Mouse (Mus musculus): ENCODE measurements at regions not wholly inside any gene's neighbourhood (a gene's known extent, or its start where the extent isn't known, plus 50 kb on each side); places are given as distances from the start of the nearest gene placed in this dataset.

- Histone ChIP-seq H3K9ac (ENCODE audit: low read depth, low read length) (no peak overlapping the region), H3K27ac (replicated peaks; ENCODE audit: insufficient read depth, low read depth, low read length) (no peak overlapping the region), H3K27me3 (ENCODE audit: control insufficient read depth, insufficient read depth, low read length) (no peaks in the 10 kb centered on the region), H3K79me2 (ENCODE audit: control insufficient read depth, insufficient read depth, low read length) (no peaks in the 10 kb centered on the region), H3K4me1 (ENCODE audit: control insufficient read depth, insufficient read depth, low read length) (peaks cover 2% of the 10 kb centered on the region; the same call in 1 of the 2 replicates), H3K36me3 (ENCODE audit: control insufficient read depth, insufficient read depth, low read length) (no peaks in the 10 kb centered on the region), H3K4me3 (ENCODE audit: insufficient read depth, low read depth, low read length) (no peak overlapping the region)
- TF ChIP-seq CTCF (IDR thresholded peaks at IDR 0.05; ENCODE audit: low read depth, low read length): no peak
- TF ChIP-seq POLR2A (IDR thresholded peaks at IDR 0.05; ENCODE audit: extremely low read depth, insufficient read depth, low read length): no peak
- 90% methylated on average over 4 of the region's 4 CpGs for WGBS
- DNase-seq (ENCODE audit: extremely low read depth, low read depth, low spot score): no peak
These were observed 108.9 kb upstream of the Bmp2 start for GRCm38 (mm10) chr2:133443024-133443423.

GRCm38 (mm10) chr2:133443490-133443889 is 108.5 kb upstream of the Bmp2 start:
- WGBS: 73% methylated on average over 2 of the region's 2 CpGs
- DNase-seq (ENCODE audit: extremely low read depth, low read depth, low spot score): peak; percentile 25
- peaks cover 2% of the 10 kb centered on the region; the same call in 1 of the 2 replicates for H3K4me1 ChIP-seq (ENCODE audit: control insufficient read depth, insufficient read depth, low read length)
- H3K36me3 ChIP-seq (ENCODE audit: control insufficient read depth, insufficient read depth, low read length): no peaks in the 10 kb centered on the region
- H3K27ac ChIP-seq (replicated peaks; ENCODE audit: insufficient read depth, low read depth, low read length): 0 out of 2 replicates have a peak overlapping the region, but pooled peaks have one; percentile 17
- H3K4me3 ChIP-seq (ENCODE audit: insufficient read depth, low read depth, low read length): no peak overlapping the region
- H3K9ac ChIP-seq (ENCODE audit: low read depth, low read length): no peak overlapping the region
- TF ChIP-seq CTCF (IDR thresholded peaks at IDR 0.05; ENCODE audit: low read depth, low read length) (no peak), POLR2A (IDR thresholded peaks at IDR 0.05; ENCODE audit: extremely low read depth, insufficient read depth, low read length) (no peak)
- no peaks in the 10 kb centered on the region for H3K27me3 ChIP-seq (ENCODE audit: control insufficient read depth, insufficient read depth, low read length)
- no peaks in the 10 kb centered on the region for H3K79me2 ChIP-seq (ENCODE audit: control insufficient read depth, insufficient read depth, low read length)

- Histone ChIP-seq H3K4me1 (ENCODE audit: control insufficient read depth, insufficient read depth, low read length) (peaks cover 2% of the 10 kb centered on the region), H3K79me2 (ENCODE audit: control insufficient read depth, insufficient read depth, low read length) (no peaks in the 10 kb centered on the region), H3K27me3 (ENCODE audit: control insufficient read depth, insufficient read depth, low read length) (no peaks in the 10 kb centered on the region), H3K9ac (ENCODE audit: low read depth, low read length) (no peak overlapping the region), H3K36me3 (ENCODE audit: control insufficient read depth, insufficient read depth, low read length) (no peaks in the 10 kb centered on the region), H3K27ac (replicated peaks; ENCODE audit: insufficient read depth, low read depth, low read length) (no peak overlapping the region), H3K4me3 (ENCODE audit: insufficient read depth, low read depth, low read length) (no peak overlapping the region)
- DNase-seq (ENCODE audit: extremely low read depth, low read depth, low spot score): peak; percentile 68
- WGBS: 46% methylated on average over 6 of the region's 6 CpGs
- TF ChIP-seq CTCF (IDR thresholded peaks at IDR 0.05; ENCODE audit: low read depth, low read length): no peak
- TF ChIP-seq POLR2A (IDR thresholded peaks at IDR 0.05; ENCODE audit: extremely low read depth, insufficient read depth, low read length): no peak
These were observed 99.0 kb upstream of the Bmp2 start for GRCm38 (mm10) chr2:133452947-133453346.

- H3K4me3 ChIP-seq (ENCODE audit: insufficient read depth, low read depth, low read length): no peak overlapping the region
- DNase-seq (ENCODE audit: extremely low read depth, low read depth, low spot score): no peak
- peaks cover 2% of the 10 kb centered on the region for H3K4me1 ChIP-seq (ENCODE audit: control insufficient read depth, insufficient read depth, low read length)
- 69% methylated on average over 7 of the region's 7 CpGs for WGBS
- H3K27me3 ChIP-seq (ENCODE audit: control insufficient read depth, insufficient read depth, low read length): no peaks in the 10 kb centered on the region
- no peaks in the 10 kb centered on the region for H3K36me3 ChIP-seq (ENCODE audit: control insufficient read depth, insufficient read depth, low read length)
- H3K79me2 ChIP-seq (ENCODE audit: control insufficient read depth, insufficient read depth, low read length): no peaks in the 10 kb centered on the region
- no peak overlapping the region for H3K27ac ChIP-seq (replicated peaks; ENCODE audit: insufficient read depth, low read depth, low read length)
- no peak for TF ChIP-seq POLR2A (IDR thresholded peaks at IDR 0.05; ENCODE audit: extremely low read depth, insufficient read depth, low read length)
- no peak for TF ChIP-seq CTCF (IDR thresholded peaks at IDR 0.05; ENCODE audit: low read depth, low read length)
- H3K9ac ChIP-seq (ENCODE audit: low read depth, low read length): no peak overlapping the region
These were observed 96.3 kb upstream of the Bmp2 start for GRCm38 (mm10) chr2:133455484-133456170.

GRCm38 (mm10) chr2:133456785-133457184 is 95.2 kb upstream of the Bmp2 start:
- H3K36me3 ChIP-seq (ENCODE audit: control insufficient read depth, insufficient read depth, low read length): no peaks in the 10 kb centered on the region
- no peak overlapping the region for H3K4me3 ChIP-seq (ENCODE audit: insufficient read depth, low read depth, low read length)
- H3K4me1 ChIP-seq (ENCODE audit: control insufficient read depth, insufficient read depth, low read length): peaks cover 2% of the 10 kb centered on the region
- no peaks in the 10 kb centered on the region for H3K79me2 ChIP-seq (ENCODE audit: control insufficient read depth, insufficient read depth, low read length)
- DNase-seq (ENCODE audit: extremely low read depth, low read depth, low spot score): no peak
- no peak overlapping the region for H3K9ac ChIP-seq (ENCODE audit: low read depth, low read length)
- 93% methylated on average over 2 of the region's 2 CpGs for WGBS
- no peak overlapping the region for H3K27ac ChIP-seq (replicated peaks; ENCODE audit: insufficient read depth, low read depth, low read length)
- TF ChIP-seq POLR2A (IDR thresholded peaks at IDR 0.05; ENCODE audit: extremely low read depth, insufficient read depth, low read length): no peak
- TF ChIP-seq CTCF (IDR thresholded peaks at IDR 0.05; ENCODE audit: low read depth, low read length): no peak
- no peaks in the 10 kb centered on the region for H3K27me3 ChIP-seq (ENCODE audit: control insufficient read depth, insufficient read depth, low read length)

- no peaks in the 10 kb centered on the region for H3K79me2 ChIP-seq (ENCODE audit: control insufficient read depth, insufficient read depth, low read length)
- H3K4me3 ChIP-seq (ENCODE audit: insufficient read depth, low read depth, low read length): no peak overlapping the region
- no peak overlapping the region for H3K9ac ChIP-seq (ENCODE audit: low read depth, low read length)
- H3K36me3 ChIP-seq (ENCODE audit: control insufficient read depth, insufficient read depth, low read length): no peaks in the 10 kb centered on the region
- H3K27me3 ChIP-seq (ENCODE audit: control insufficient read depth, insufficient read depth, low read length): no peaks in the 10 kb centered on the region
- no peaks in the 10 kb centered on the region for H3K4me1 ChIP-seq (ENCODE audit: control insufficient read depth, insufficient read depth, low read length)
- 68% methylated on average over 2 of the region's 2 CpGs for WGBS
- H3K27ac ChIP-seq (replicated peaks; ENCODE audit: insufficient read depth, low read depth, low read length): no peak overlapping the region
- peak; percentile 28 for DNase-seq (ENCODE audit: extremely low read depth, low read depth, low spot score)
- TF ChIP-seq POLR2A (IDR thresholded peaks at IDR 0.05; ENCODE audit: extremely low read depth, insufficient read depth, low read length): no peak
- TF ChIP-seq CTCF (IDR thresholded peaks at IDR 0.05; ENCODE audit: low read depth, low read length): no peak
These were observed 93.2 kb upstream of the Bmp2 start for GRCm38 (mm10) chr2:133458735-133459134.
